Mouse (Mus musculus) layer of hippocampus, postnatal 36 days (tissue): ENCODE data around the gene Sufu. TPM values are rescaled to one million over a fixed set of nuclear protein-coding genes. Genes with fewer than 3 reads are reported as not detected.

ENCODE experiments used
- DNase-seq, 2 experiments: peaks; one replicate each; pipeline ENCODE4 v3.0.0; 2022
- total RNA-seq, 2 experiments: library from RNA; stranded (reverse); gene quantifications; 2 replicates each; pipeline ENCODE4 v1.2.3; 2021

The Sufu gene
- total RNA-seq, 2 experiments from 2014 or later, result 18.3 to 22.6 TPM

DNA sequence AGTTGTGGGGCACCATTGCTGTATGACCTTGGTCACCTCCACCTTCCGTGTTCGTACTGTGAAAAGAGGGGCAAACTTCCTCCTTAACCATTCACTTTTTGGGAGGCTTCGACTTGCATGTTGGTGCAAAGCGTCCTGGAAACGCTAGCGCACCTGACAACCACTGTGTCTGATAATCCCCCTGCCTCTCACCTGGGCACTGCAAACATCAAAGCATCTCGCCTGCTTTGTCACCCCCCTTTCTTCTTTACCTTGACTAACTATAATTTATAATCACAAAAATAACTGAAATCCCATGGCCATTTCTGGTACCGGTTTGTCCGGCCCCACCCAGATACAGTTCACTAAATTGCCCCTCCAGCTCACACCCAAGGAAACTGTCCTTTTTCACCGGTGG, 2.0 kb upstream of the Sufu start:
- DNase-seq, result no peak

DNA sequence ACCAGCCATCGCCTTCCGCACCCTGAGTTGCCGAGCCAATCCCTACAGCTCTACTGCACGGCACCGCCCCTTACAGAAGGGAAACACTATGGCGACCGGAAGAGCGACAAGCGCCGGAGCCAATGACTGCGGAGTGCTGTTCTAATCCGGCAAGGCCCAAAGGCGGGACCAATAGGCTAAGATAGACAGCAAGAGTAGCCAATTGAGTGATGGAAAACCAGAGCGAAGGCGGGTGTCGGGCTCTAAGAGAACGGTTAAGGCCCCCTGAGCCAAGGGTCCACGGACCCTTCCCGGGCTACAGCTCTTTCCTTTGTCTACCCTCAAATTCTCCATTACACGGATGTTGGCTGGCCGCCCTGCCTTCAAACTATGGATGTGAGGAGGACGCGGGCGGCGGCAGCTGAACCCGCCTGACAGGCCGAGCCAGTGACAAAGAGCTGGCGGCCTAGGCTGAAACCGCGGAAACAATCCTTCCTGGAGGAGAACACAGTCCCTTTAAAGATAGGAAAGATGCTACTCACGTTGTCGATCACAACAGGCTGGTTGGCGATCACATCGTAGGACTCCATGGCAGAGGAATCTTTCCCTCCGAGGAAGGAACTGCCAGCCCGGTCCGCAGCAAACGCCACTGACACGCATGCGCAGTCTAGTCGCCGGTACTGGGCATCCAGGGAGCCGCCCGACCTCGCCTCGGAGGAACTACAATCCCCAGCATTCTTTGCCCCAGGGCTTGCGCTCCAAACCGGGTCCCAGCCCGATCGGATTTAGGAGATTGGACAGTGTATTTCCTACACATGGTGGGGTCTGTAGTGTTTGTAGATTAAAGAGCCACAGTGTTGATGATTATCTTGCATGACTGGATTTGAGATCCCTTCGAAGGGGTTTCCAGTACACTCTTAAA, 1.3 kb upstream of the Sufu start, which contains the start of gene Actr1a:
Gene Actr1a (minus strand): TSS at position 640 of the 901 bp plus-strand sequence.
- peak; percentile 96 to 98 for DNase-seq

DNA sequence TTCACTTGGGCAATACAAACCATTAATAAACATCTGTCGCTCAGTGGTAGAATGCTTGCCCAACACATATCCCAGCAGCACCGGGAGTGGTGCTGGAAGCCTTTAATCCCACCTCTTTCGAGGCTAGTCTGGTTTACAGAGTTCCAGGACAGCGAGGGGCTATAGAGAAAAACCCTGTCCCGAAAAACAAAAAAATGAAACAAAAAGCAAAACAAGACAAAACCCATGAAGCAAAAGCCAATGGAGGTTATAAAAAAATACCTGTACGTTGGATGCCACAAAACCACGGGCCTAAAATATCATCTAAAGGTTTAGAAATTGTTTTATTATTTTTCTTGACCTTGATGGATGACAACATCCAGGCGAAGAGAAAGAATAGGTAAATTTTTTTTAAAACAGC, 587 bp upstream of the Sufu start:
- DNase-seq, result no peak

DNA sequence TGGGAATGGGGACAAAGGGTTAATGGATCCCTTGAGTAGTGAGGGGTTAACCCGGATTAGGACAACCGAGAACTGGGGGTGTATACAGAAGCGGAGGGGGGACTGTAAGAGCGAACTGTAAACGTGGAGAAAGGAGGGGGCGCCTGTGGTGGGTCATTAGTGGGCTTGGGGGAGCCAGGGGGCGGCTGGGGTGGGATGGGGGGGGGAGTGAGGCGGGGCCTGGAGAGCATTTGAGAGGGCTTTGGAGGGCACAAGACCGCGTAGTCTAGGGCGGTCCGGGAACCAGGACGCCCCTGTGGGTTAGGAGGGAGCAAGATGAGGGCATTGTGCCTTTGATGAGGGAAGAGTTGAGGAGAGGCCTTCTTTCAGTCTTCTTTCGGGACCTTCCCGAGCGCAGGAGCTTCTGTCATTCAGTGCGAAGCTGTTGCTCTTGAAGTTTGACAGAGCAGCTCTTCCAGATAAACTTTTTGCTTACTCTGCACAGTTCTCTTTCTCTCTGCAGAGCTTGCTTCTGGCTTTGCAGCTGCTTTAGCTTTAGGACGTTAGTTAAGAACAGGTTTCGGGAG, 823 bp downstream of the Sufu start:
- DNase-seq, result no peak

DNA sequence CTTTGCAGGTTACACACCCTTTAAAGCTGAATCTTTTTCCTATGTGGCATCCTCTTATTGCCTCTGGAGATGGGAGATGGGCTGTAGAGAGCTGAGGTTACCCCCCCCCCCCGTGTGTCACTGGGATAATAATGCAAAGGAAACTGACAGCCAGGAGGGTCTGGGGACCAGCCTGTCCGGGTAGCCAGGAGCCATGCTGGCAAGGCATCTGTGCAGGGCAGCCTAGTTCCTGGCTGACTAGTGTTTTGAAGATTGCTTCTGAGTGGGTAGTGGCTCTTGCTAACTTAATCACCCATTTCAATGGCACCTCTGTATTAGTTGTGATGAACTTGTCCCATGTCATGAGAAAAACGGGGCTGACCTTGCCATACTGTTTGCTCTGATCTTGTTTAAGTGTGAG, 1.7 kb downstream of the Sufu start:
- DNase-seq, result no peak

DNA sequence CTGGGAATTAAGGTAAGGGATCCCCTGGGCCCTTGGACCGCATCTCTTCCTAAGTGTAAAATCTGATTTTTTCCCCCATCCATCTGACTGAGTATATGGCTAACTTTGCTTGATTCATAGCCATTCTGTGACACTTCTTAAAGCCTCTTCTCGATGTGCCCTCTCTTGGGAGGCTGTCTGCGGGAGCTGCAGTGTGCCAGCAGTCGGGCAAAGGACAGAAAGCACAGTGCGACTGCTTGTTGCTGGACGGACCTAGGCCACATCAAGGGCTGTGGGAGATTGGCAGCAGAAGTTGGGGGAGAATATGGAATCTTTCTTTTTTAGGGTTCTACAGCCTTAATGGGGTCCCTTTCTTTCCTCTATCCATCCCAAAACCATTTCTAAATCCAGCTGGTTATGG, 2.7 kb downstream of the Sufu start:
- DNase-seq, result no peak

DNA sequence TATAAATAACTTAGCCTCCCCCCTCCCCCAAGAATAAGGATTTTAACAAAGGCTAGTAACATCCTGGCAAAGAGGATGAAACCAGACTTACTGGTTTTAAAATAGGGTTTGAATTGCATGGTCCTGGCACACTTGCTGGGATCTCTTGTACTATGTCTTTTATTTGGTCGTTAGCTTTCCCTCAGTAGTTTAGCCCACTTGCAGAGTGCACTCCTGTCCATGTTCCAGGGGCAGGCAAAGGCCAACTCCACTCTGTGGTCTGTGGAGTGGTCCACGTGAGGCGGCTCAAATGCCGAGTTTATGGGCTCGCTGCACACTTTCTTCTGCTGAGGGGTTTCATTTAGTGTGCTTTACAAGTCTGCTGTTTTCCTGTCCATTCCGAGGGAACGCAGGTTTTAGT, 3.2 kb downstream of the Sufu start:
- no peak for DNase-seq

DNA sequence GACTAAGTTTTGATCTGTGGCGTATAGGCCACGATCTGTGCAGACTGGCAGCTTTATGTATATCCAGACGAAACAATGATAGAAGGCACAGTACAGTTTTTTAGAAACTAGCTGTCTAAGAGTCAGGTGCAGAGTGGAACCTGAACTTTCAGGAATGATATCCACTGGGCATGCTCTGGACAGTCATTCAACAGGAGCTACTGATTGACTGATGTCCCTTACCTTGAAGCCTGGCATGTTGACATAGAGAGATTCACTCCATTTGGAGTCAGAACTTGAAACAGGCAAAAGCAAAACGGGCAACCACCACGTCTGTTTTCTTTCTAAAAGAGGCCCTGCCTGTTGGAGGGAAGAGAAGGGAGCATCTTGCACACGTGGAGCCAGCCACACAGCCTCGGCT, 3.9 kb downstream of the Sufu start:
- no peak for DNase-seq

DNA sequence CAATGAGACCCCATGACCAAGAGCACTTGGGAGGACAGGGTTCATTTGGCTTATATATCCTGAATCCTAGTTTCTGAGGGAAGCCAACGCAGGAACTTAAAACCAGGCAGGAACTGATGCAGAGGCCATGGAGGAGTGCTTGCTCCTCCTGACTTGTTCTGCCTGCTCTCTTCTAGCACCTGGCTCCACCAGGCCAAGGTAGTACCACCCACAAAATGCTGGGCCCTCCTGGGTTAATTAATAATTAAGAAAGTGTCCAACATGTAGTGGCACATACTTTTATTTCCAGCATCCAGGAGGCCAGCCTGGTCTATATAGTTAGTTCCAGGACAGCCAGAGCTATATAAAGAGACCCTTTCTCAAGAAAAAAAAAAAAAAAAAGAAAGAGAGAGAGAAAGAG, 7.3 kb downstream of the Sufu start:
- no peak for DNase-seq

DNA sequence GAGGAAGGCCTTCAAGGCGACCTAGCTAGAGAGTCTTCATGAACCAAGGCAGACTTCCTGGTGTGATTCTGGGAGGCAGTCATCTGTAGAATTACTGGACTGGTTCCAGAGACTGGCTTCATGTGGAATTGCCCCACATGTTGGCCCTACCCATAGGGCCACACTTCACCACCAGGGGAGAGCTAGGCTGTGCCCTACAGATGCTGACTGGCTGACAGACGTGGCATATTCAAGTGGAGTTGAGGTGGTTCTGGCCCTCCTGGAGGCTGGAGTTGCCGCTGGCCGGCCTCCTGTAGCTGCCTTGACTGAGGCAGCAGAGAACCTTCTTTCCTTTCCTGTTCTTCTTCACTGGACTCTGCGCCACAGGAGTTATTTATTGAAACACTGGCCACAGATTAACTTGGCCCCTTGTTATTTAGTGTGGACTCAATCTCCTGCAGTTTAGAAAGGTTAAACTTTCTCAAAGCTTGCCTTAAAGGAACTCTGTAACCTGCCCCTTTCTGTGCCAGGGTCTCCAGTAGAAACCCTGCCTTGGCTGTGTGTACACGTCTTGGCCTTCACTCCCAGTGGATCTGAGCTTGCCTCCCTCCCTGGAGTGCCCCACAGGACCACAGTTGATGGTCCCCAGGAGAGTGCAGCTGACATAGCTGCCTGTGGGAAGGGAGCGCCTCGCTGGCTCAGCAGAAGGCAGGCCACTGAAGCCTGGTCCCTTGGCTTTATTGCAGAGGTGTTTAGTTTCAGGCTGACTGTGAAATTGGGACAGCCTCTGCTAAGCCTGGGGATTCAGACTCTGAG, 10.1 kb downstream of the Sufu start:
- DNase-seq, result no peak

DNA sequence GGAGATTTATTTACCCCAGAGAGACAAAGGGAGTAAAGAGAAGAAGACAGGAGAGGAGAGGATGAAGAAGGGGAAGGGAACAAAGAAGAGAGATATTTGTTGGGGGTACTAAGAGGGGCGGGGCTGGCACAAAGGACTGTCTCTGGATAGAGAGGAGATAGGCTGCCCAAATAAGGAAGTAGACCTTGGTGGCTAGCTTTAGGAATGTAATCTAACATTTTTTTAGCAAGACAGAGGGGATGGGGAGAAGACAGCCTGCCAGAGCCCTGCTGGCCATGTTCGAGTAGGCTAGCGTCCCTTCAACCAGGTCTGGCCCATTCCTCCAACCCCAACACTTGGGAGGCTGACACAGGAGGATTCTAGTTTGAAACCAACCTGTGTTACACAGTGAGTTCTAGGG, 12.8 kb downstream of the Sufu start:
- DNase-seq, result no peak

DNA sequence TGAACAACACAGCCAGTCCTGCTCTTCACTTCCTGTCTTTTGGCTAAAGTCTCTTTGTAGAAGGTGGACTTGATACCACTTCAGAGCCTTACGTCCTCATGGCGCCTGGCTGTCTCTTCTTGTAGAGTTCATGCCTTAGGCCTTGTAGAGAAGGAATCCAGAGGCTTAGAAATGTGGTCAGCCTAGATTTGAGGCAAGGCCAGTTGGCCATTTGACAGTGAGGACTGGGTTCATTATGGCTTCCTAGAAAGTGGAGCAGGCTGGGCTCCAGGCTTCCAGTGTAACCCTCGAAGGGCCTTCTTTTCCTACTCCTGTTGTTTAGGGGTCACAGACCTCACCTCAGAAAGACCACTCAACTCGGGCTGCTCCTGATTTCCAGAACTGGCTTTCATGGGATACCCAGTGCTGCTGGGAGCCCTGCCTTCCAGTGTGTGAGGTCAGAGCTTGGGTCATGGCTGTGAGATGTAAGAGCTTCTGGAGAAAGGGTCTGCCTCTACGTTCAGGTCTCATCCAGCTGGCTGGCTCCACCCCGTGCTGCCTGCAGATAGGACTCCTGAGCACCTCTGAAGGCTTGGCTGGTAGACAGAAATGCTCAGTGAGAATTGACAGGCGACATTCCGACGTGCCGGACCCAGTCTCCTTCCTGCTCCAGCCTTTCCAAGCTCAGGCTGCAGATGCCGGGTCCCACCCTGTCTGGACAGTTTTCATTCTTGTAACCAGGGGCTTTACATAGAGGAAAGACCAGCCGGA, 15.5 kb downstream of the Sufu start:
- DNase-seq, result no peak

DNA sequence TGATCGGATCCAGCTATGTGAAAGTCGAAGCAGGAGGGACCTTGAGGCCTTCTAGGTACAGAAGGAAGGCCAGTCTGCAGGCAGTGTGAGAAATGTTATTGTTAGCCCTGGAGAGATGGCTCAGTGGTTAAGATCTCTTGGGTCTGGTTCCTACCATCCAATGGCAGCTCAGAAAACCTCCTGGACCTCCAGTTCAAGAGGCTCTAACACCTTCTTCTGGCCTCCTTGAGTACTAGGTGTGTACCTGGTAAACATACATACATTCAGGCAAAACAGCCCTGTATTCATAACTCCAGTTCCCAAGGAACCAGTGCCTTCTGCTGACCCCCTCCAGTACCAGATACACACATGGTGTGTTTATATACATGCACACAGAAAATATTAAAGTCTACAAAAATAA, 17.3 kb downstream of the Sufu start:
- DNase-seq, result no peak

DNA sequence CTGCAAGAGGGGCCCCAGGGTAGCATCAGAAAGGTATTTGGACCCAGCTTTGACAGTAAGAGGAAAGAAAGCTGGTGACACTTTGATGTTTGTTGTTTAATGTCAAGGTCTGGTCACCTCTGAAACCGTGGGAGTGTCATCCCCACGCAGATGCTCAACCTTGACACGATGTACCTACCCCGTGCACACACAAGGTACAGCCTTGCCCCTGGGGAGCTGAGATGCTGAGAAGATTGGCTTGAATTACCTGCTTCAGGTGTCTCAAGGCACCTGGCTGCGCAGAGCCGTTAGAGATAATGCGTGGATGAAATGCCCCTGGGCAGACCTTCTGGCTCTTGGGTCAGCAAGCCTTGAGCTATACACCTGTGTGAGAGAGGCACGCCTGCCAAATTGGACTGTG, 17.8 kb downstream of the Sufu start:
- no peak for DNase-seq

DNA sequence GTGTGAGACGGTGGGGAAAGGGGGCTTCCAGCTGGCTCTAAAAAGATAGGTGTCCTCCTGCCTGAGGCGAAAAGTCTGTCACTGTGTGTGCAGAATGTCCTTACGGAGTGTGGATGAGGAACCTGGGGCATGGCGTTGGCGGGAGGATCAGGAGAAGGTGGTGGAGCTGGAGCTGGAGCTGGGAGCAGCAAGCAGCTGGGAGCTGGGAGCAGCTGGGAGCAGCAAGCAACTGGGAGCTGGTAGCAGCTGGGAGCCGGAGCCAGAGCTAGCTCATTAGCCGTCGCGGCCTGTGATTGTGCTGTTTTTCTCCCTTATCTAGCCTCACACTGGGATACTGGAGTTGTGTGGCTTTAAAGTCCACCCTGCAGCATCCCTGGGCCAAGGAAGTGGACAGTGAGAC, 19.6 kb downstream of the Sufu start:
- no peak for DNase-seq

DNA sequence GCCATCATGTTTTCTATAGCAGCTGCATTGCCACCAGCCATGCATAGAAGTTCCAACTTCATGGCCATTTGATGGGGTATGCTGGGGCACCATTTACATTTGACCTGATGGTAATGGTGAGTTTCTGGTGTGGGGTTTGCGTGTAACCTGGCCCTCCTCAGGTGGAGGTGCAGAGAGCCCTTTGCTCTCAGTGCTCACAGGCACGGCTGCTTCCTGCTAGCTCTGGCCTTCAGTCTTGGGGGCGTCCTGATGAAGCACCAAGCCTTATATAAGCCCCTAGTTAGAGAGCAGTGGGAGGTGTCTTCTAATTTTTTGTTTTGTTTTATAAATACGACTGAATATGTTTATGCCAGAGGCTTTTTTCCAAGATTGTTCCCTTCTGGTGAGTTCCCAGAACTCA, 21.4 kb downstream of the Sufu start:
- no peak for DNase-seq

DNA sequence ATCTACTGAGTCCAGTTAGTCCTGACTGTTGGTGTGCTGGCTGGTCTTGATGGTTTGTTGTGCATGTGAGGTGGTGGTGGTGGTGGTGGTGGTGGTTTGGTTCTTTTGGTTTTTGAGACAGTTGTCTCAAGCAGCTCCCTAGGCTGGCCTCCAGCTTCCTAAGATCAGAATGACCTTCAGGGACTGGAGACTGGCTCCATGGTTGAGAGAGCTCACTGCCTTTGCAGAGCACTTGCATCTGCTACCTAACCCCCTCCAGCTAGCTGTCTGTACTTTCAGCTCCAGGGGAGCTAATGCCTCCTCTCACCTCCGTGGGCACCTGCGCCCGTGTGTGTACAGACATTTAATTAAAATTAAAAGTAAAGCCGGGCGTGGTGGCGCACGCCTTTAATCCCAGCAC, 23.7 kb downstream of the Sufu start:
- no peak for DNase-seq

DNA sequence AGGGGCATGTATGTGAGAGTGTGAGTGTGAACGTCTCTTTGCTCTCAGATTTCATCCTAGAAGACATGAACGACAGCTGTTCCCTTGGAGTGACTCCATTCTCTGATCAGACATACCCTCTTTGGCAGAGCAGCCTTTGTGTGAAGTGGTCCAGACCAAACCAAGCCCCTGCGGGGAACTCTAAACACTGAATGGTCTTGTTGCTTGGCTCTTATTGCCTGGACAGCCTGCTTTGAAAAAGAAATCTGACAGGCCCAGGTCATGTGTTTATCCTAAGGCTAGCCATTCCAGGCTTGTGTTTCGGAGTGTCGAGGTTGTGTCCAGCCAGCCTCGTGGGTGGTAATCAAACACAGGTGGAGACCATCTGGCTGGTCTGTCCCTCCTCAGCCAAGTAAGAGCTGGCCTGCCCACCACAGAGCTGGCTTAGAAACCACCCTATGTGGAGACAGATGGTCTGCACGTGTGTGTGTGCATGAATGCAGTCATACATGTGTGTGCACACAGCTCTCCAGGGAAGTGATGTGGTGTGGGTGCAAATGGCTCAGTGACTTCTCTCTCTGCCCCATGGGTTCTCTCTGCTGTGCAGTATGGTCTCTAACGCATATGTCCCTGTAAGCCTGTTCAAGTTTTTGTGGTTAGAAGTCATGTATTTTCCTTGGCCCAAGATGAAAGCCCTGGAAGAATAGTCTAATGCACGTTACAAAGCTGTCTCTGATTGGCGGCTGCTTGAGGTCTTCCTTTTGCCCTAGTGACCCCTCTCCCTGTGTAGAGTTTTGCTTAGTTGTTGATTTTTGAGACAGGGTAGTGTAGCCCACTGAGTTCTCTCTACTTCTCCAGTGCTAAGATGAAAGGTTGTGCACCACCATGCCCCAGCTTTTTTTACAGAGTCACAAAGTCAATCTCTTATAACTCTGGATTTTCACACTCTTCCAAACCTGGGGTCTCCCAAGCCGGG, 26.0 kb downstream of the Sufu start:
- no peak for DNase-seq

DNA sequence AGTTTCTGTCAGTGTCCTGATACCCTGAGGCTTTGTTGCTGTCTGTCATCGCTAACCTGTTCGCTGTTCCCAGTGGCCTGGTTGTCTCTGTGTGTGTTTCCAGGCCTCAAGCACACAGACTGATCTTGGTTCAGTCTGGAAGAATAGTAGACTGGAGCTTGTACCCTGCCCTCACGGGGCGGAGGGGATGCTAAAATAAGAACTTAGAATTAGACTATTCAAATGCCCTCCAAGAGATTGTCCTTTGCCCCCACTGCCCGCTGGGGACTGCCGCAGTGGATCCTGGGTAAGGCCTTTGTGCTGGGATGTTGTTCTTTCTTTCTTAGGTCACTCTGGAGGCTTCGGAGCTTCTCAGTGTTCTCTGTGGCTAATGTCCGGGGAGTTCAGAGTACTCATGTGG, 28.6 kb downstream of the Sufu start:
- no peak for DNase-seq

DNA sequence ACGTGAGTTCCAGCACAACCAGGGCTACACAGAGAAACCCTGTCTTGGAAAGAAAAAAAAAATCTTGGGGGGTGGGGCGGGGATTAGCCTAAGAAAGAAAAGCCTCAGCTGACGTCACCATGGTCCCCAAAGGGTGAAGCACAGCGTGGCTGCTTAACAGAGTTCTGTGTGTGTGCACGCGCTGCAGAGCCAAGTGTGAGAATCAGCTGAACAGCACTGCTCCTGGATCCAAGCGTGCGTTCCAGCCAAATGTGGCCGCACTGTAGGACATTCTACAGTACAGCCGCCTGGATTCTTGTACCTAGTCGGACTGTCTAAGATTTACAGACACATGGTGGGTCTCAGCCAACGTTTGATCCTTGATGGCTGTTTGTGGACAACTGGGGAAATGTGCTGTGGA, 29.8 kb downstream of the Sufu start:
- no peak for DNase-seq

DNA sequence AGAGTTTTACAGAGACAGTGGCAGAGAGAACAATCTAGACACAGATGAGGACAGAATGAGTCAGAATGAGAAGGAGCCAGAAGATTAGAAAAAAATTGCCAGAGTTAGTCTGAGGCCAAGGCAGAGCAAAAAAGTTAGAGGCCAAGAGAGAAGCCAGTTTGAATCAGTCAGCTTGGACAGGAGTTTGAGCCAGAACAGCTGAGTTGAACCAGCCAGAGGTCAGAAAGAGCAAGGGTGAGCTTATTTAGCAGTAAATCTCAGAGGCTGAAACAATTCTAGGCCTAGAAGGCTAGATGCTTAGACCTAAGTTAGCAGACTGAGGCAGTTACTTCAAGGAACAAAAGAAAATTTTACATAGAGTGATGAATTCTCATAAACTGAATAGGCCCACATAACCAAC, 32.6 kb downstream of the Sufu start:
- DNase-seq, result no peak

DNA sequence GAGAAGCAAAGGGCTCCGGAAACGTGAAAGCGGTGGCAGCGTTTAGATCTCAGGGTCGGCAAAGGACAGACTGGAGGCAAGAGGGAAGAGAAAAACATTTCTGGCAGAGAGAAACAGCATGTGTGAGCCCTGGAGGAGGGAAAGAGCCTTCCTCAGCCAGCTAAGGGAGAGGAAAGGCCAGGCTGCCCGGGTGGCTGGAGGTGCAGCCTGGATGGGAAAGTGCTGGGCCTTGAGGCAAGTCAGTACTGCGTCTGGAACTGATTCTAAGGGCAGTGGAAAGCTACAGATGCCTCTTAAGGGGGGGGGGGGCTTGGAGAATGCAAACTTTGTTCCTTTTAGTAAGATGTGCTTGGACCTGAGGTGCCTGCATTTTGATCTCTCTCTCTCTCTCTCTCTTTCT, 37.0 kb downstream of the Sufu start:
- no peak for DNase-seq
